Mouse (Mus musculus) left cerebral cortex, adult 8-10 months (tissue): ENCODE data around the gene Strbp. TPM values are rescaled to one million over a fixed set of nuclear protein-coding genes. Genes with fewer than 3 reads are reported as not detected.

Source experiments
- DNase-seq, 2 experiments: peaks; one replicate each; pipeline ENCODE4 v3.0.0; 2022; ENCODE audit warnings: low spot score in 2 of 2
- total RNA-seq, 4 experiments: library from RNA; stranded (reverse); gene quantifications; 2 replicates each; pipeline ENCODE4 v1.2.4; 2022

Gene Strbp
- total RNA-seq, 4 experiments from 2014 or later: 285 to 339 (median 298) TPM

DNA sequence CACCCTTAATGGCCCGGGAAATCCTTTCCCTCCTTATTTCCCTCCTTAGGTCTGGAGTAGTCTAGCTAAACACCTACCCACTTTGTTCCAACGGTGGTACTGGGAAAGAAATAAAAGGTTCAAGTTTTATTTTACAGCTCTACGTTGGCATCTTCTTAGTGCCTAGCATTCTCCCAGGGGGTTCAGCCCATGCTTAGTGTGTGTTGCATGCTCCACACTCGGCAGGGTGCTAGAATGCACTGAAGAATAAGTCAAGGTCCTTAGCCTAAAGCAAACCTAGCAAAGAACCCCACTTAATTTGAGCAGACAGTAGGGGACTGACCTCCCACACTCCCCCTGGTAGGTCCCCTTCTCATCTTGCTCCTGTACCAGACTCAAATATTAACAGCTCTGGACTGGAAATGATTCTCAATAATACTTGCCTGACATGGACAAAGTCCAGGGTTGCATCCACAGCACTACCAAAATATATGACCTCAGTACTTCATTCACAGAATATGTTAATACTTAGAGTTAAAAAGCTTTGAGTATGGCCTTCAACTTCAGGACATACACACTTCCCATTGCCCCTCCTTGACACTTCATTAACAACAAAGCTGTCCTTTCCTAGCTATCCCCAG, 592 bp upstream of the Strbp start:
- no peak for DNase-seq

DNA sequence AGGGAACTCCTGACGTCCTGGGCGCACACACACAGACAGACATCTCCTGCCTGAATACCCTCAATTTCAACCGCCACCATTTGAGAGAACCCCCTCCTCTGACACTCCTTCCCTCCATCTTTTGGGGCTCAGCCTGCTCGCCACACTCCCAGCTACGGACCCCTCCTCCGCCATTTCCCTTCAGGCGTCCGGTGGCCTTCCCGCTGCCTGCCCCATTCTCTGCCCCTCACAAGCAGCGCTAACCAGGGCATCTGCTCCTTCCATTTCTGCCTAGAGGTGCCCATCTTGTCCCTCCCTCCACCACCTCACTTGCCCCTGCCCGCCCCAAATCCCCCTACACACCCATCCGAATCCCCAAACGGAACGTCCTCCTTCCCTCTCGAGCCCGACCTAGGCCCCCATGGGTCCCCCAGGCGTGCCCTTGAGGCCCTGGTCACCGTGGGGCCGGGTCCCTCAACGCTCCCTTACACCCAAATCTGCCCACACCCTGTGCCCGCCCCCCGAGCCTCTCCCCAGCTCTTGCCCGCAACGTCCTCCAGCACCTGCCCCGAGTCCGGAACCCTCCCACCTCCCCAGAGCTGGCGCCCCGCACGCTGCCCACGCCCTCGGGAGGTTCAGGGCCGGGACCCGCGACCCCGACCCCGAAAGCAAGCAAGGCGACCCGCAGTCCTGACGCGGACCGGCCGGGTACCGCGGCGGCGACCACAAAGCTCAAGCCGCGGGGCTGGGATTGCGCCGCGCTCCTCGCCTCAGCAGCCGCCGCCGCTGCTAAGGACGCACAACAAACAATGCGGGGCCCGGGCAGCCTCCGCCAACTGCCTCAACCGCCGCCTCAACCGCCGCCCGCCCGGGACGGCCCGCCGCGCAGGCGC, 1.1 kb downstream of the Strbp start:
- no peak for DNase-seq

DNA sequence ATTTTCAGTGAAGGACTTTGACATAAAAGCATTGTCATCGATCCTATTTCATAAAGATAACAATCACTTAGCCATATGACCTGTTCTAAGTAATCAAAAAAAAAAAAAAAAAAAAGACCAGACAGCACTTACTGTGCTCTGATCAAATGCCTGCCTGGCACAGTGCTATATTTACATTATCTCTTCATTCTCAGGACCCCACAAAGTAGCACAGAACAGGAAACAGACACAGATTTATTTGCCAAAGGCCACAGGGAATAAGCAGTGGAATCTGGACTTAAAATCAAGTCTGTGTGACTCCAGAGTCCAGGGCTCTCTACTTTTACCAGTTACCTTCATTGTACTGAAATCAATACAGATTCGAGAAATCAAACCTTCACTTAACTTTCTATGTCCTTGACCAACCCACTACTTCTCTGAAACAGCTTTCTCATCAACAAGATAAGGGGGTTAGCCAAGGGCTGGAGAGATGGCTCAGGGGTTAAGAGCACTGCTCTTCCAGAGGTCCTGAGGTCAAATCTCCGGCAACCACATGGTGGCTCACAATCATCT, 14.5 kb downstream of the Strbp start:
- DNase-seq: no peak

DNA sequence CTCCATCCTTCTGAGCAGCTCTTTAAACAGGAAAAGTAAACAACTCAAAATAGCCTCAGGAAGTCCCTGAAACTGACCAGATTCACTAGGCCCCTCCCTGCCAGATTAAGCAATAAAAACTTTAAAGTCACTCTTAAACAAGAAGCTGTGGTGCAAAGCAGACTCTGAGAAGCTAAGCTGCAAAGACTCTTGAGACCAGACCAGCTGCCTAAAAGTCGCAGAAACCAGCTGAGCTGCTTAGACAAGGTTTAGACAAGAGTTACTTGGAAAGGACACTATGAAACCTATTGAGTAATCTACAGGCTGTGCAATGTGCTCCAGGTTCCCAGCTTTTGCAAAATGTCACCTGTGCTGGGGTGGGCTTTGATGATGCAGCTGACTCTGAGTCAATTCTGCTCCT, 16.6 kb downstream of the Strbp start:
- DNase-seq: no peak

DNA sequence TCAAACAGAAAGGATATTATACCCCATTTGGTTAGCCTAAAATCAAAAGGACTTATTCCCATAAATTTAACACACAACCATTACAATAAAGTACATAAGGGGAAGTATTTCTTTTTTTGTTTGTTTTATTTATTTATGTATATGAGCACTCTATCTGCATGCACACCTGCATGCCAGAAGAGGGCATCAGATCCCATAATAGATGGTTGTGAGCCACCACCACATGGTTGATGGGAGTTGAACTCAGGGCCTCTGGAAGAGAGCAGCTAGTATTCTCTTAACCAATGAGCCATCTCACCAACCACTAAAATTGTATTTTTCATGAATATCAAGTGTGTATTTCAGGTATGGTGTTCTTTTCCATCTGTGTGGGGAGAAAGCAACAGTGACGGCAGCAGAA, 18.8 kb downstream of the Strbp start:
- no peak for DNase-seq

DNA sequence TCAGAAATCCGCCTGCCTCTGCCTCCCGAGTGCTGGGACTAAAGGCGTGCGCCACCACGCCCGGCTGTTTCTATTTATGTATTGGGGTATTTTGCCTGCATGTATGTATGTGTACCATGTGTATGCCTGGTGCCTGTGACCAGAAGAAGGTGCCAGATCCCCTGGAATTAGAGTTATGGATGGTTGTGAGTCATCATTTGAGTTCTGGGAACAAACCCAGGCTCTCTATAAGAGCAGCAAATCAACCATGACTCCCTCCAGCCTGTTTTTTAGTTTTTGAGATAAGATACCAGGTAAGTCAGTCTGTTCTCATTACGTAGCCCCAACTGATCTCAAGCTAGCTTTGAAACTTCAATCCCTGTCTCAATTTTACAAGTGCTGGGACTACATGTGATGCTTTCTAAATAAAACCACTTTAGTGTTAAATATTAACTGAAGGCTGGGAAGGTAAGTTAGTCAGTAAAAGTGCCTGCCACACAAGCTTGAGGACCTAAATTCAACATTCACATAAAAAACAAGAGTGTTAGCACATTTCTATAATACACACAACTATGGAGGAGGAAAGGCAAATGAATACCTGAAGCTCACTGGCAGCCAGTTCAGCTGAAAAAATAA, 21.4 kb downstream of the Strbp start:
- DNase-seq: no peak

DNA sequence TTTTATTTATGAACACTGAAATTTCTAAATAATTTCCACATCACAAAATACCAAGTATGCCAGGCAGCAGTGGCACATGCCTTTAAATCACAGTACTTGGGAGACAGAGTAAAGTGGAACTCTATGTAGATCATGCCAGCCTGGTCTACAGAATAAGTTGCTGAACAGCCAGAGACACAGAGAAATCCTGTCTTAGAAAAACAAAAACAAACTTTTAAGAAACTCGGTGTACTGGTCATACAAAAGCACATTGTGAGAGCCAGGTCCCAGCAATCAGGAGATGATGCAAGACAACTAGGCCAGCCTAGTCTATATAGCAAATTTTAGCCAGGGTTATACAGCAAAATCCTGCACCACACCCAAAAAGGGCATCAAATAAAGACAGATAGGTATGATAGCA, 52.6 kb downstream of the Strbp start:
- DNase-seq: no peak

DNA sequence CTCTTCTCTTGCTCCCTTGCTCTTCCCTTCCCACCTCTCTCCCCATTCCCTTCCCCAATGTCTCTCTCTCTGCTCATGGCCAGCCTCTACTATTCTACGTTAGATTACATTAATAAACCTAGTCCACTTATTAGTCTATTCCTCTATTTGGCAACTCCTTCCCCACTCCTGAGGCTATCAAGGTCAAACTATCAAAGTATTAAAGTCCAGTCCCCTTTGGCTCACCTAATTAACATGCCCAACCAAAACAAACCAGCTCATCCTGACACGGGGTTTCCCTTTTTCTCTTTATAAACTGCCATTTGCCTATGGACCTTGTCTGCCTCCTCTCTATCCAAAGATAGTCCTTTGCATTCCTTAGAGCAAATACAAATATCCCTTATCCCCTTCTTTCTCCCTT, 54.1 kb downstream of the Strbp start:
- no peak for DNase-seq

DNA sequence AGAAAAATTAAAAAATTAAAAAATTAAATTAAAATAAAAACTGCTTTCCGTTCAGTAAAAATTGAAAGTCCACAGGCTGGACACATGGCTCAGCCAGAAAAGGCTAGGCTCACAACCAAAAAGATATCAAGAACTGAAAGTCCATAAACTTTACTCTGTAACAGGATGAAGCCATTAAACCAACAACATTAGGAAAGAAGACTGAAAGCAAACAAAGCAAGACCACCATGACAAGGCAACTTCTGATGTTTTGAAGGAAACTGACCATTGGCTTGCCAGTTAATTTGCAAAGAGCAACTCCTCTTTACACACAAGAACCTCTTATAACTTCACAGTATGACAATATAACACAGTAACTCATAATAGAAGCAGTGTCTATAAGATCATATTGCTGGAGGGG, 54.7 kb downstream of the Strbp start:
- no peak for DNase-seq

DNA sequence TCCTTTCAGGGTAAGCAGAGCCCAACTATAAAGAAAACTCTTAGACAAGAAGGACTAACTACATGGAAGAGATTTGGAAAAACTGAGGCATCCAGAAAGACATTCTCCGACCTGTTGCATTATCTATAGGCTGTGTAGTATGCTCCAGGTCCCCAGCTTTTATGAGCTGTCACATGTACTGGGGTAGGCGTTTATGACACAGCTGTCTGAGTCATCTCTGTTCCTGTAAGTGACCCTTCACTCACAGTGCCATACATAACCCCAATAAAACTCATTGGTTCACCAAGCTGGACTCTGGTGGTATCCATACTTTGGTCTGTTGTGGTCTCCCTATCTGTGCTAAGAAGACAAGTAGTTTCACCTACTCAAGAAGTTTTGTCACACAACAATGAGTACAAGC, 80.3 kb downstream of the Strbp start:
- no peak for DNase-seq

DNA sequence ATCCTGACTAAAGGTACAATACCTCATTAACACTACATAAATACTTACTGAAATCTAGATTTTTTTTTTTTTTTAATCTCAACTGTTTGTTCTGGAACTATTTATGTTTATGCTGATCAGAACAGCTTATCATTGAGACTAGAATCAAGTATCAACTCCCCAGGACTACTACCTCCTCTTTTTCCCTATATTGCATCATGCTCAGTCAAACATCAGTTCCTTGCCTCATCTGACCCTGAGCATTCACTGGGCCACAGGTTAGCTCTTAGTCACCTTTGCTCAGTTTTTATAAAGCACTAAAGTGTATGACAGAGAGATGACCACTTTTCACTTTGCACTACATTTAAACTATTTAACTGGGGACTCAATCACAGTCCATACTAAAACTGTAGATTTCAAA, 115.7 kb downstream of the Strbp start:
- DNase-seq: no peak

DNA sequence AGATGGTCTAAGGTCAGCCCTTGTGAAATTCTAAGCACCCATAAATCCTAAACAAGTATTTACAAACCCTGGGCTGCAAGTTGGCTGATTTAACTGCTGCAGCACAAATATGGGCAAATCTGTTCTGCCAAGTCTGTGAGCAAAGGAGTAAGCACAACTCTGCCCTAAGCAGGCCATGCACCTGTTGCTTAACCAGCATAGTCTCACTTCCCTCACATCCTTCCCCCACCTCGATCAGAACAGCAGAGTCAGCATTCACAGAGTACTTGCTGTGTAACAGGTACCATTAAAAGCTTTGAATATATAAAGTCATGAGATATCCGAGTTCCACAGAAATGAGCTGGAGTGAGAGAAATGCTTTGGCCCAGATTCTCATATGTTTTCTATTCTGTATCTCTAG, 125.5 kb downstream of the Strbp start:
- no peak for DNase-seq

DNA sequence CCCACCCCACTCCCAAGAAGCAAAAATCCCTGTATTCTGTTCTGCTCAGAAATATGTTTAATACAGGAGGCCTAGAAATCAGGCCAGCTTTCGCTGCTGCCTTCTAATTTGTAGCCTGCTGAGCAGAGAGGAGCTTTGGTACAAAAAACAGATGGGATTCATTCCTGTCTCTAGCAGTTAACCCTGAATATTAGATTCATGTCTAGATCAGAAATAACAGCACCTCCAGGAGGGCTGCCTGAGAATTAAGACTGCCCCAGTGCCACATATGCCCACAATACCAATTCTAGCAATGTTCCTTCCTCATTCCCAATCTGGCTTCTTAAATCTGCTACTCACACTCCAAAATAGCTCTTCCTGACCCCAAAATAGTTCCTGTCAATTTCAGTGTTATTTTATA, 127.0 kb downstream of the Strbp start:
- no peak for DNase-seq

DNA sequence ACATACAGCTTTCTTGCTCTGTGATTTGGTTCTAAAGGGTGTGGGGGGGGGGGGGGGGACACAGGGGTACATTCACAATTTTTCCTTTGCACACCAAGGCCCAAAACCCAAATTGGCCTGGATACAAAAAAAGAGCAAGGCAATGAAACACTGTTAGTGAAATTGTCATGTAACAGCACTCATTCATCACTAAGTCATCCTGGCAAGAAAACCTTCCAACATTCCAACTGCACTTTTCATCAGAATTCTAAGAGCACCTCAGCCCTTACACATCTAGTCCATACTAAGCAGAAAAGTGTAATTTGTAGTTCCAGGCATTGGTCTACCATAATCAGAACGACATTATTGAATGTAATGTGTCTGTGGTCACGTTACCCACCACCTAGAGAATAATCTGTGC, 131.5 kb downstream of the Strbp start:
- no peak for DNase-seq

DNA sequence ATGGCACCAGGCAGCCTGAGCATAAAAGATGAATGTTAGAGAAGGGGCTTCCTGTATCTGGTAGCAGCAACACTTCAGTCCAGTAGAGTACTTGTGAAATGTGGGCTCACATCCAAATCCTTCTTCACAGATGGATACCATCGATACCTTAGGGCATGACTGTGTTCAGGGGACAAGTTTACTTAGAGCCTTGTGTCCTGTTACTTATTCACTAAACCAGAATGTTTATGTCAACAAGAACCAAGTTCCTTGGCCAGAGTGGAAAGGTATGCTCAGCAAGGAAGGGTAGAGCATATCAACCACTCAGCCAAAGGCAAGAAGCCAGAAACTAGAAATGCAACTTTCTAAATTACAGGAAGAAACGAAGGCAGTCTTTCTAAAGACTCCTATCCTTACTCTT, 133.0 kb downstream of the Strbp start:
- DNase-seq: no peak

DNA sequence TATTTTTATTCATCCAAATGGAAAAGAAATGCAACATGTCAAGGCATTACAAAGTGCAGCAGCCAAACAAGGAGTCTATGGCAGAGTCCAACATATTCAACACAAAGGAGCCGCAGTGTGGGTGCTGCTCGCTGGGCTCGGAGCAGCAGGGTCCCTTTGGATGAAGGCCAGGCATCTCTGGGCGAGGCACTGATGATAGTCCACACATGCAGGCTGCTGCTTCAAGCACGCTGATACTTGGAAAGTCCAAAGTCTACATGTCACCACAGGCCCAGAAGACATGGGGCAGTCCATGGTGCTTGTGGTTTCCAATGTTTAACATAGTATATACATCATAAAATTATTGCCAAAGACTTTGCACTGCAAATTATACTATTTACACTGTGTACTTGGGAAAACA, 133.8 kb downstream of the Strbp start:
- no peak for DNase-seq

DNA sequence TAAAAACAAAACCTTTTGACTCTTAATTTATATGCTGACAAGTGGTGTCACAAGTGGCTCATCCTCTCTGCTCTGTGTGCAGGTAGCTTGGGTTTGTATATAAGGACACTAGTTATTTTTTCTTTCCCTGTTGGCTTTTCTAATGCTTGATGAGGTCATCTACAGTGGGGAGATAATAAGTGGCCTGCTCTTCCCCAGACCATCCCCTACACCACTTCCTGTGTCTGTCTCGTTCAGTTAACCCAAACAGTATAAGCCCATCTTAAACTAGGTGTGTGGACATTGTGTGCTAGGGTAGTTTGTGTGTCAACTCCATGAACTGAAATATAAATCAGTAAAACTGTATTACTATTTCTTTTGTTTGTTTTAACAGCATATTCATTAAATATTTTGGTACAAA, 137.6 kb downstream of the Strbp start:
- no peak for DNase-seq

DNA sequence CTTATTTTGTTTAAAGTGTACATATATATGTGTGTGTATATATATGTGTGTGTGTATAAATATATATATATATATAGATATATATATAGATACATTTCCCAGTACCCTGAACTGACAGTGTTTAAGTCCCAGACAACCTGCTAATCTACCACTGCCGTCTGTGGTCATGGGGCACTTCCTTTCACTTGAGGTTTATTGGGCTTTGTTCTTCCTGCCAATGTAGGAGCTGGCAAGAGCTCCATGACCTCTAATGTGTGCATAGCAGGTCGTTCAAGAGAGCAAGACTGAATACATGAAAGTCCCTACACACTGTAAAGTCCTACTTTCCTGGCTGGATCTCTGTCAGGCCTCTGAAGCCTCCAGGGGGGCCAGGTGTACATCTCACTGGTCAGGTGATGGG, 138.1 kb downstream of the Strbp start:
- no peak for DNase-seq

DNA sequence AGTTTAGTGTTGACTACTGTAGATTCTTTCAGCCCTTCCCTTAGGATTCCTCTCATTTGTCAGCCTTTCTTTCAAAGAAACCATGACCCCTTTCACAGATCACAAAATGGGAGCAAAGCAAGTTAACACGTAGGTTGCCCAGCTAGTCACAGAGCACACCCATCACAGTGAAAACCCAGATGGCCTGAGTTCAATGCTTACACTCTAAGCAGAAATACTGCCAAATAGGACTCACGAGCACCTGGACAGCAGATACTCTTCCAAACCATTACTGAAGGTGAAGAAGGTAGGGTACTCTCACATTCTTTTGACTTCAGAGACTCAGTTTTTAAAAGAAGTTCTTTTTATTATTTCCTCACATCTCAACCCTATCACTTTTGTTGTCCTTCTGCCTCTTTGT, 147.3 kb downstream of the Strbp start:
- DNase-seq: no peak

DNA sequence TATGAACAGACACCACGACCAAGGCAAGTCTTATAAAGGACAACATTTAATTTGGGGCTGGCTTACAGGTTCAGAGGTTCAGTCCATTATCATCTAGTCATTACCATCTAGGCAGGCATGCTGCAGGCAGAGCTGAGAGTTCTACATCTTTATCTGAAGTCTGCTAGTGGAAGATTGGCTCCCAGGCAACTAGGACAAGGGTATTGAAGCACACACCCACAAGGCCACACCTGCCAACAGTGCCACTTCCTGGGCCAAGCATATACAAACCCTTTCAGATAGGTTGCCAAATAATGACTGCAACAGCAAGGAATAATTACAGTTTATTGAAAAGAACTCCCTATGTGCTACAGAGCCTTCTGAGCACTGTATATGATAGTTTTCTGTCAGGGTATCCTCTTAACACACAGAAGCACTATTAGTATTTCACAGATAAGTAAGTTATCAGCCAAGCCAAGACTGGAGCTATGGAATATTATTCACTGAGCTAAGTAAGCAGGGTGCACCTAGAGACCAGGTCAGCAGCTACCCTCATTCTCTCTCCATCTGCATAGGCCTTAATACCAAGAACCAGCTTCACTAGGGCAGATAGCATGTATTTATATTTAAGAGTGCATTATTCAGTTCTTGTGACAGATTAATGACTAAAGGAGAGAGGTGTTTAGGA, 154.2 kb downstream of the Strbp start:
- no peak for DNase-seq

DNA sequence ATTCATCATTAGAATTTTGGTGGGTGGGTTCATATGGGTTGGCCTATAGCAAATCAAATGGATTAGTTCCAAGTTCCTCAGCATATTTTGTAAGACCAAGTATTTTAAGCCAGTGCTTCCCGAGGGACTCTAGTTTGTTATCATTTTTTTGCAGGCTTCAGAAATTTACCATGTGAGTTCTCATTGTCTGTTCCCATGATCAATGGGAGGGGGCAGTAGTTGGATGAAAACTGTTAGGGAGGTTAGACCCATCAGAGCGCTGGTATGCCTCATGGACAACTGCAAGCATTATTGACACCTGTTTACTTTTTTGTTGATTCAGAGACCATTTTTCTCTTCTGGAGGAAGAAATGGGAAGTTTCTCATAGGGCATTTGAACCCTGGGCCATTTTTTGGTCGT, 172.0 kb downstream of the Strbp start:
- no peak for DNase-seq

DNA sequence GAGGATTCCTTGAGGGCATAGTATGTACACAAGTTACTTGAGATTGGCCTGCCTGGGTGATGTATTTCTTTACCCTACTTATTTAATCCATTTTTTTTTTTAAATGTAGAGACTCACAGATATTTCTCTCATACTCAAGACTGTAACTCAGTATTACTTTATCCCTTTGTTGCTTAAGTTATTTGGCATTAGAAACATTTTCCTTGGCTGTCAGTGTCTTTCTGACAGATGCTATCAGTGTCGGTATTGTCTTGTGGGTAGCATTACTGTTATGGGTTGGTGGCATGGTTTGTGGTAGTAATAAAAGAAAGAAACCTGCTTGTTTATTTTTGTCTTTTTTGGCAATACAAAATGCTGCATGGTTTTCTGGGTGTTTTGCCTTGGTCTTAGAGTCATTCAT, 172.9 kb downstream of the Strbp start:
- no peak for DNase-seq
